Mouse (Mus musculus): Measurements from ENCODE around the gene St3gal6. TPM values are rescaled to one million over a fixed set of nuclear protein-coding genes. Genes with fewer than 3 reads are reported as not detected.

St3gal6 gene
- total RNA-seq, 2 experiments from 2014 or later, result not detected

DNA sequence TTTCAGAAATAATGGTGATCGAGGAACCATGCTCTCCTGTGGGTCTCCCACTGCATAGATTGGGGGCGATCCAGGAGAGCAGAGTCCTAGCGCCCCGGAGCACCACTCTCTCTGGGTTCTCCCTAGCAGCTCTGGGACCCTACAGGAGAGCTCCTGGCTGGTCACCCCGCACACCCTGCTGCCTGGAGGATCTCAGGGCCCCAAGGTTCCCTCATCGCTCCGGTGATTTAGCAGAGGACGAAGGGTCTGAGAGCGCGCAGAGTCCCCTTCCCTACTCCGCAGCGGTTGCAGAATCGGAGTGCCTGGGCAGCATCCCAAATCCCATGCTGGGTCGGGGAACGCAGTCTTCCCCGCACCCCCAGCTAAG is 1.4 kb downstream of the St3gal6 start:
- no peak; the same call in none of the 2 replicates for ATAC-seq (replicated peaks; ENCODE audit: poor library complexity, severe bottlenecking)

DNA sequence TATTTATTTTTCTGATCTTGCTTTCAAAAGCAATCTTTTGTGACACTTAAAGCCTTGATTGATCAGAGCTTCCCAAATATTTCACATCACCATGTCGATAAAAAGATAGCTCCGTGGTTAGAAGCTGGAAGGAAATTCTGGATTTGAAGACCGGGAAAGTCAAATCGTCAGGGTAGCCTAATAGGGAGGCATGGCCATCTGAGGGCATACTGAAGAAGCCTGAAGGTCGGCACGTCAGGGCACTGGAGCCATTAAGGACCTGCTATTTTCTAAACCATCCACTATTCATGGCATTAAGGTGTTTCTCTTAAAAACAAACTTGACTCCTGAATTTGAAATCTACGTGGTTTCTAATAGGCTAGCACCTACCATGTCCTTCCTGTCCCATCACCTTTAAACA is 2.1 kb downstream of the St3gal6 start:
- no peak for ATAC-seq (replicated peaks; ENCODE audit: poor library complexity, severe bottlenecking)

DNA sequence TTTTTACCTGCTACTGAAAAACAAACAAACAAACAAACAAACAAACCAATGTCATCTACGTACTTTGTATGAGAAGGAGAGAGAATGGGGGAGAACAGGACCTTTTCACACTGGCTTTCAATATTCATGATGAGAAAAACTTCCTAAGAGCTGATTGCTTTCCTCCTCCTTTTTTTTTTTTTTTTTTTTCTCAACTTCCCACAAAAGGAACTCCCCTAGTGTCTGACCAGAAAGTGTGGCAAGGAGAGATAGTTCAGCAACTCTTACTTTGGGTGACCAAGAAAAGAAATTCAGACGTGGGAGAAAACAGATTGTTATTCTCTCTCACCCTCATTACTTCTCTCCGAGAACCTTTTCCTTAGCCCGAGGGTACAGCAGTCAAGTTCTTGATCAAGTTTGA is 2.9 kb downstream of the St3gal6 start:
- no peak for ATAC-seq (replicated peaks; ENCODE audit: poor library complexity, severe bottlenecking)

DNA sequence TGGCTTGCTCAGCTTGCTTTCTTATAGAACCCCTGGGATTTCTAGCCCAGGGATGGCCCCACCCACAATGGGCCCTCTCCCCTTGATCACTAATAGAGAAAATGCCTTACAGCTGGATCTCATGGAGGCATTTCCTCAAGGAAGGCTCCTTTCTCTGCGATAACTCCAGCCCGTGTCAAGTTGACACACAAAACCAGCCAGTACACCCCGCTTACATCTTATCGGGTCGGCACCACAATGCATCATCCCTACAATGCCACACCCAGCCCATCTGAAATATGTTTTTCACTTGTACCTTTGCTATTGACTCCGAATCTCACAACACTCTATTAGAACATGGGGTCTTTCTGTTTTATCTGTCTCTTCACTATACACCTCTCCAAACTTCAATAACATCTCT is 3.6 kb downstream of the St3gal6 start:
- no peak for ATAC-seq (replicated peaks; ENCODE audit: poor library complexity, severe bottlenecking)

DNA sequence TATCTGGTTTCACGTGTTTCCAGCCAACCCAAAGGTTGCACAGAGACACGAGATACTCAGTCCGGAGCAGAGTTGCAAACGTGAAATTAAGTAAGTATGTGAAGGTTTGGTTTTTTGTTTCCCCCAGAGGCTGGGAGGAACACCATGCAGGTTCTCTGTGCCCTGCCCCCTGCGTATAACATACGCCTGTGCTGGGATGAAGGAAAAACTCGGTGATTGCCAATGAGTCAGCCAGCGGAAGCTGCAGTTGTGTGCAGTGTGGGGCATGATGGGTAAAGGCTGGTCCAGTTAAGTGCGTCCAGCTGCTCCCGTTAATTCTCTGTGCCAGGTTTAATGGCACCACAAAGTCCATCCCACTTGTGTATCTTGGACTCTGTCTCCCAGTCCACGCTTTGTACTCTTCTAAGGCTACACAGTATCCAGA is 4.4 kb downstream of the St3gal6 start:
- ATAC-seq (replicated peaks; ENCODE audit: poor library complexity, severe bottlenecking), result no peak

DNA sequence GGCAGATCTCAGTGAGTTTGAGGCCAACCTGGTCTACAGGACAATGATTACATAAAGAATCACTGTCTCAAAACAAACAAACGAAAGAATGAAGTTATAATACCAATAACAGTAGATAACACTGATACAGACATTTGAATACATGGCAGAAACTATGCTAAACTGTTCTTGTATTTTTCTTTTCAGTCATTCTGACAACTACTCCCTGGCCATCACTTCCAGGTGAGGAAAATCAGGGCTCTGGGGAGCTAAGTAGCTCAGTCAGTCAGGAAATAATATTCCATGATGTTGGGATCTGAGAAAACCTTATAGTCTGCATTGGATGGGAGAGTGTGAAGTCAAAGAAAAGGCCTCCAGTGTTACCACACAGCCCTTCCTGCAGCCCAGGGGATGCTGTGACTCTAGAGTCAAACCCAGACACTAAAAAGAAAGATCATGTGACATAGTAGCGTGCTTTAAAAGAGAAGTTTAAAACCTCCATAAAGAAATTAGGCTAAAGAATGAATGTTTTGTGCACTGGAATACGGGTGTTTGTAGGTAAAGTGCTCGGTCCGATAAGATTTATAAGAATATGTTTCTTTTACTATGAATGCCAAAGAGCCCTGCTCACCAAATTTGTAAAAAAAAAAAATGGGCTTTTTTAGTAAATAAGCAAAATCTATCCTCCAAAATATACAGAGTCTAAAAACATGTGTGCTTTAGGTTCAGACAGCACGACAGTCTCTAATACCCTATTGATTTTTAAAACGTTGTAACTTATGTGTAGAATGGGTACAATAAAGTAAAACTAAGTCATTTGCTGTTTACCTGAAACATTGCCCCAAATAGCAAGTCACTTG is 6.9 kb downstream of the St3gal6 start:
- no peak for ATAC-seq (replicated peaks; ENCODE audit: poor library complexity, severe bottlenecking)

DNA sequence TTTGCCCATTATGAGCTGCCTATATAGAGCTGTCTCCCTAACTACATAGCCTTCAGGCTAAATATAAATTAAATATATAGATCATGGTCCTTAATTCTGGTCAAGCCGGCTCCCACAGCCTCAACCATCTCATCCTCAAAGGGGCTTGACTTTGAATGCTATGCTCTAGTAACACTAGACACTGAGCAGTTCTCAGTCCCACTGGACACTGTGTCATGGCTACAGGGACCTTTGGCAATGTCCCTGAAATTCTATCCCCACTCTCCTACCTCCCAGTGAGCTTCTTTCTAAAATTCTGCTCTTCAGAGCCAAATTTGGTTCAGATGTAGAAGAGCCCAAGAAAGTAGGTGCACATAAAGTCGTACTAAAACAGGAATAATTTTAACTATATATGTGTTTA is 7.9 kb downstream of the St3gal6 start:
- no peak for ATAC-seq (replicated peaks; ENCODE audit: poor library complexity, severe bottlenecking)

DNA sequence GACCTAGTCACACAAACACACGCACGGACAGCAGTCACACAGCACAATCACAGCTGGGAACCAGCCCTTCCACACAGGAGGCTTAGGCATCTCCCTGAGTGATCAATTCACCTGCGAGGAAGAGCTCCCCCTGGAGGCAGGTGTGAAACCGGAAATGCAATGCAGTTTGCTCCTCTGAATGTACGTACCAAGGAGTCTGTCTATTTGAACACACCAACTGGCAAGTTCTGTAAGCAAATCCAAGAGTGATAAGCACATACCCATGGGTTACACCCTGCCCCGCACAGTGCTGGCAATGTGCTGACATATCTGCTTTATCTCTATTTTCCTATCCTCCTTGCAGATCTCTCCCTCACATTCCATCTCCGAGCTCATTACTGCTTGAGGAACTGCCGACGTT is 9.5 kb downstream of the St3gal6 start:
- peak; percentile 79 for ATAC-seq (replicated peaks; ENCODE audit: poor library complexity, severe bottlenecking)

DNA sequence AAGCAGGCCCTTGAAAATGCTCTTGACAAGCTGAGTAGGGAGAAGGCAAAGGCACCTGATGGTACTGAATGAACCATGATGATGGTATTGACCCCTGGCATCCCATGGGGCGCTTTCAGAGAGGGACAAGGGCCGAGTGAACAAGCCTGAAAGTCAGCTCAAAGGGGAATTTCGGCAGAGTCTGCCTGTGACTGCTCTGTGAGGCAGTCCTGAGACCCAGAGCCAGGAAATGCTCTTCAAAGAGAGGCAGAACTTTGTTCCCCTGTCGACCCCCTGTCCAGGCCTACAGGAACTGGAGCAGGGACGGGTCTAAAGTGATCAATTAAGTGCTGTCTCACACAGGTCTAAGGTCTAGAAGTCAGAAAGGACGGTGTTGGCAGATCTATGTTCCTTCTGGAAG is 10.3 kb downstream of the St3gal6 start:
- no peak for ATAC-seq (replicated peaks; ENCODE audit: poor library complexity, severe bottlenecking)

DNA sequence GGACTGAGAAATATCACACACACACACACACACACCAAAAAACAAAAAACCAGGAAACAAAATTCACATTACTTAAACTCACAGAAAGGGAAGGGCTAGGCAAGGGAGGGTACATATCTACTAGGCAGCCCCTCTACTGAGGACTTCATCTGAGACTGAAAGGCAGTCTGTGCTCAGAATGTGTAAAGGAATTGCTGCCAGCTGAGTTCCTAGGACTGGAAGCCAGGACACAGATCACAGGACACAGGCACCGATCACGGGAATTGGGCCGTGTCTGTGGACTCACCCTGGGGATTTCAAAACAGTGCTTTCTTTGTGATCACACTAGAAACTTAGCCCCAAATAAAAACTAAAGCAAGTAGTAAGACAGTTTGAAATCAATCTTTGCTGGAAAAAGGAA is 11.2 kb downstream of the St3gal6 start:
- ATAC-seq (replicated peaks; ENCODE audit: poor library complexity, severe bottlenecking), result no peak

DNA sequence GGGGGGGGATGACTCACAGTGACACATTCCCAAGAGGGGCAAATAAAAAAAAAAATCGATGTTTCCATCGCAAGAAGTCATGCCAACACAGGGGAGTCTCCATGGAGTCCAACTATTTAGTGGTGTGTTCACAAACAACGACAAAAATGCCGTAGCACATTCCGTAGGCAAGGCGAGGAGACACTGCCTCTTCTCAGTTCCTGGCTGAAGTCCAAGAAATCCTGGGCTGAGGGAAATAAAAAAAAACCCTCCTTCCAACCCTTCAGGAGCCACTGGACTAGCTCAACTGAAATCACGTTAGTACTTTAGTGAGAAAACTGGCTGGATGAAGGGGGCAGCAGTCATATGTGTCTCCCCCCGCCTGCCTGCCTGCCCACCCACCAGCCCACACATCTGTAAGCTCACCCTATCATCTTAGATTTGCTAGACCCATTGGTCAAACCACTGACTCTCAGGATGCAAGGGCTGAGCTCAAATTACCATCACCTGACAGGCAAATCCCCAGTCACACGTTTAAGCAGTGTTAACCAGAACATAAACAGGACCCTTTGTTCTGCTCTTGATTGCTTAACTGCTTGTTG is 11.8 kb downstream of the St3gal6 start:
- ATAC-seq (replicated peaks; ENCODE audit: poor library complexity, severe bottlenecking), result no peak

DNA sequence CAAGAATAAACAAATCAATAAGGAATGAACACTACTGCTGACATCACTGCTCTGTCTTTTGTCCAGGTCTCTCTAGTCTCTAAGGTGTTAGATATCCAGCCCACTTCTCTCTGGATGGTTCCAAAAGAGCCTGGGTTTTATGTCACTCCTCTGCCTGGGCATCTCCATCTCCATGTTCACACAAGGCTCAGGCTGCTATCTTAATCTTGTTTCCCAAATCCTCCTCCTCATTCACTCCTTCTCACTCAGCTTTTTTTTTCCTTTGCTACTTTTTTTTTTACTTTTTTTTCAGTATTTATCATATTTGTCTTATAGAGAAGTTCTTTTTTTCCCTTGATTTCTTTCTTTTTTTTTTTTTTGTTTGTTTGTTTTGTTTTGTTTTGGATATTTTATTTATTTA is 19.1 kb downstream of the St3gal6 start:
- no peak for ATAC-seq (replicated peaks; ENCODE audit: poor library complexity, severe bottlenecking)

DNA sequence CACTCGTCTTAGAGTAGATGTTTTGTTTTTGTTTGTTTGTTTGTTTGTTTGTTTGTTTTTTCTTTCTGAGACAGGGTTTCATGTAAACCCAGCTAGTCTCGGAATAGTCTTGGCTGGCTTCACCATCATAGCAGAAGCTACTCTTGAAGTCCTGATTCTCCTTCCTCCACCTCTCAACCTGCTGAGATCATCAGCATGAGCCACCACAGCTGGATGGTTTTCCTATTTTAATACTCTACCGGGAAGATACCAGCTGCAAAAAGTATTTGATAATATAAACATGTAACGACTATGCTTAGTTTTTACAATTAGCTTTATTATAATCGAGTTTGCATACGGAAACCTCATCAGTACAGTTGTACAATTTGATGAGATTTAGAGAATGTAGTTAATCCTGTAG is 21.5 kb downstream of the St3gal6 start:
- no peak for ATAC-seq (replicated peaks; ENCODE audit: poor library complexity, severe bottlenecking)

DNA sequence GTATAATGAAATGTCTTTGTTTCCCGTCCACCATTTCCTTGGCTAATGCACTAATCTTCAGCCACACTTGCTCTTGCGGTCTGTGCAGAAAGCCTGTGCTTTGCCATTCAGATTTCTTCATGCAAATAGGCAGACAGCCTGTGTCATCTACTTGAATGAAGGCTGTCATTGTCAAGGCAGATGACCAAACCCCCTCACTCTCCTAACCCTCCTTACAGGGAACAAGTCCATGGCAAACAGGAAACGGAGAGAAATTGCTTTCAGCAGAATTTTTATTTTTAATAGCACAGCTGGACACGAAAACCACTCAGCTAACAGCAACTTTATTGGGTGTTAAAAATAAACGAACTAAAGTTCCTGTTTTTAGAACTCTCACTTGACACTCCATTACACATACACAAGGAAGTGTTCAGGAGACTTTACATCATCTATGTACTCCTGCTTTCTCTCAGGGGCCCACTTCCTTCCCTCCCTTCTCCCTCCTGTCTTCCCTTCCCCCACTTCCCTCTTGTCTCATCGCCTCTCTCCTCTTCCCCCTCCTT is 22.2 kb downstream of the St3gal6 start:
- peak; percentile 75 for ATAC-seq (replicated peaks; ENCODE audit: poor library complexity, severe bottlenecking)

DNA sequence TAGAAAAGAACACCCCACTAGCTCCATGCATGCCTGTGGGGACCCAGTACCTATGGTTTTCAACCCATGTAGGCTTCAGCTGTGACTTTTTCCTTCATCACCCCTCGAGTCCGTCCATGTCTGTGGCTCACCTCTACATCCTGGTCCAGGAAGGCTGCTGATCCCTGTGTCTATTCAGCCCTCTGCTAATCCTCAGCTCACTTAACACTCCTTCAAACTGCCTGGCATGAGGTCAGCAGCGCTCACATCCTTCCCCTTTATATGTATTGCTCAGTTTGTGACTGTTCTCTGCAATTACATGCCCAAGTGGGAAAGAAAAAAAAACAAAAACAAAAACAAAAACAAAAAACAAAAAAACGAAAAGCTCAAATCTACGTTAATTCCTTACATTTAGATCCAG is 24.4 kb downstream of the St3gal6 start:
- ATAC-seq (replicated peaks; ENCODE audit: poor library complexity, severe bottlenecking), result 0 out of 2 replicates have a peak, but pooled peaks have one; percentile 11

DNA sequence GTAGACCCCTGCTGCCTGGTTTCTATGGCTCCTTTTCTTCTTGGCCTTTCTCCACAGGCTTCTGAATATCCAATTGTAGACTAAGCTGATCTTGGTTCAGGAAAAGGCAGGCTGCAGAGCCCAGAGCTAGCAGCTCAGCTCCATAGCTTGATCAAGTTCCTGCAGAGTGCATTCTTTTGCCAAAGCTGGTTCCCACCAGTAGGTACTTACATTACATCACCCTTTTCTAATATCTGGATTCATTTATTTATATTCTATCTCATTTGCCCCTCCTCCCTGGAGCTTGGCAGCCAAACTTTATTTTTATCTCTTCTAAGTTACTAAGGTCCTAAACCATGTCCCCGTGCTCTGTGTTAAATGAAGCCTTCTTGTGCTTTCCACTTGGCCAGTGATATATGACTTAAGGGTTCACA is 24.9 kb downstream of the St3gal6 start:
- no peak for ATAC-seq (replicated peaks; ENCODE audit: poor library complexity, severe bottlenecking)

DNA sequence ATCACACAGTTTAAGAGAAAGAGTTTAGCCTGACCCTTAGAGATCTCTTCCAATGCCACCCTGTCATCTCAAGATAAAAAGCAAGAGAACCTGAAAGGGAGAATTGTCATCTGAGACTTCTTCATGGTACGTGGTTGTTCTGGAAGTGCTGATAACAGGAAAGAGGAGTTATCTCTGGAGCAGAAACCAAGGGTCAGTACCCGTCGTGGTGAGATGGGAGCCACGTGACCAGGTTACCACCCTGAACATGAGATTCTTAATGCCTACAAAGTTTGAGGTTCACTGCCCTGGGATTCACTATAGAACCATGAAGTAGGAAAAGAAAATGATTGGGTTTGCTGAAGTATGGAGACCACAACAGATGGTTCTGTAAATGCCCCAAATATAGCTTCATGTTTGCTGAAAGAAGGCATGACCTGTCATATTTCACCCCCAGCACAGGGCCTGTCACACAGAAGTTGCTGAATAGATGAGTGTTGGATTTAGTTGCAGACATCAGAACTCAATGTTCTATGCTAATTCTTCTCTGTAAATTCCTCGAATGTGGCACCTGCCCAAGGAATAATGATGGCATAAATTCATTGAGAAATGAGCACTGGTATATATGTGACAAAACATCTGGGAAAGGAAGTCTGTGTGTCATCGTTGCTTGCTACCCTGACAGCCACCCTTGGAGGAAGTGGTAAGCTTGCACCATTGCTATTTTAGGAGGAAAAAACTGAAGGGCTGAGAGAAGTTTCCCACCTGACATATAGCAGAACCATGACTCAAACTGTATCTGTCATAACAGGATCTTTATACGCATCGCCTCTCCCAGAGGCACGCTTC is 25.9 kb downstream of the St3gal6 start:
- peak; percentile 77 for ATAC-seq (replicated peaks; ENCODE audit: poor library complexity, severe bottlenecking)

DNA sequence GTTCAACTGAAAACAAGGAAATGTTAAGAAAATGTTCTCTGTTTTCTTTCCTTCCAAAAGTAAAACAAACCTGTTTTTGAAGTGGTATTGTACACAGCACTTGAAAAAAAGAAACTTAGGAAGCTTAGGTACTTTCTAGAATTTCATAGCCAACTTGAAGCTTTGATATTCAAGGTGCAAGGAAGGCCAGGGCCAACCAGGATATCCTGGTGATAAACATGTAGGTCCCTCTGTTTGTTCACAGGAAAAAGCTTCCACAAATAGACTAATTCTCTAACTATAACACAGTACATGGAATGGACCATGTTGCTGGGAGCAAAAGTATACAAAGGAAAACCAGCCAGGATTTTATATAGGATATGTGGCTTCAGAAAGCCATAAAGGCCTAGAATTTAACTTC is 27.3 kb downstream of the St3gal6 start:
- no peak for ATAC-seq (replicated peaks; ENCODE audit: poor library complexity, severe bottlenecking)

DNA sequence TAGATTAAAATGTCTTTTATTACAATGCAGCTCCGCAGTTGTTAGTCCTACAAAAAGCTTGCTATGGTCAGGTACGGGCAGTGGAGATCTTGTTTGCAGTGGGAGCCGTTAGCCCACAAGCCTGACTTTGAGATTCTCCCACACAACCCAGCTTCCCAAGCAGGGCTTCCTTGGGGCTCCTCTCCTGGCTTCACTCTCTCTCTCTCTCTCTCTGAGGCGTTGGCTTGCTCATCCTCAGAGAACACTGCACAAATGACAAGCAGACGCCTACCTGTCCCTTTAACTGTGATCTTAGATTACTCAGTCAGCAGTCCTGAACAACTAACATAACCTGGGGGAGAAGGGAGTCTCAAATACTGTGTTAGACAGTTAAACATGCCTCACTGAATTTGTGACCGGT is 36.2 kb downstream of the St3gal6 start:
- ATAC-seq (replicated peaks; ENCODE audit: poor library complexity, severe bottlenecking), result no peak

DNA sequence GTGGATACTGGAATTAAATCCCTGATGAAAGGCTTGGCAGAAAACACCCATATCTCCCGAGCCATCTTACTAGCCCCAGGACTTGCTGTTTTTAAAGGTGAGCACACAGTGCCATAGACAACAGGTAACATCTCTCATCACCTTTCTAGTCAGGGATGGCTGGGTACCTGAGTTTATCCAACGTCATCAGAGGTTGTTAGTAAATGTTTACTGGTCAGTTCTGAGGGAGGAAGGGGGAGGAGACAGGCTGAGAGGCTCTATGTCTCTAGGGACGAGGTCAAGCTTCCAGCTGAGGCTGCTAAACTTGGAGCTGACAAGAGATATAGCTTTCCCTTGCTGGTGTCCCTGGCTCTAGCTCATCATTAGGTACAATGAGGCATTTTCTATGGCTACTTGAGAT is 41.7 kb downstream of the St3gal6 start:
- ATAC-seq (replicated peaks; ENCODE audit: poor library complexity, severe bottlenecking), result no peak

DNA sequence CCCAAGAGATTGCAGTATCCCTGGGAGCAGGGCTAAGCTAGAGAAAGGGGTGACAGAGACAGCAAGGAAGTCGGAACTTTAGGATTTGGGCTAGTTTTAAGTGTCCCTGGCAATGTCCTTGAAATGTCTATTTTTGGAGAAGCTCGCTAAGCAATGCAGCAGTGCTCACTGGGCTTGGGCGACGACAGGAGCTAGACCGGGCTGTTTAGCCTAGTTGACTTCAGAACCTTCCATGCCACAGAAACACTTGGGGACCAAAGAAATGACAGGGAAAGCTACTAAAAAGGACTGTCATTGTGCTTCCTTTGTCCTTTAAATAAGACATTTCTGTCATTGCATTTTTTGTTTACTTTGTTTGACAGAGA is 42.2 kb downstream of the St3gal6 start:
- ATAC-seq (replicated peaks; ENCODE audit: poor library complexity, severe bottlenecking), result no peak

Measured in granulocyte monocyte progenitor cell, adult 5-6 weeks (primary cell).